Mouse (Mus musculus) kidney, adult 2 months (tissue): ENCODE results near the gene Krt82. TPM values are rescaled to one million over a fixed set of nuclear protein-coding genes. Genes with fewer than 3 reads are reported as not detected.

Experiments
- DNase-seq: peaks from one replicate; pipeline ENCODE4 v3.0.0; 2021
- H3K27ac ChIP-seq: fragments of 200-500 bp; 2 replicates; pipeline ENCODE4 v1.5.1; 2012; ENCODE audit warnings: low read depth, low read length, control low read depth, inconsistent platforms; ENCODE audit not compliant: insufficient read depth
- H3K27me3 ChIP-seq: fragments of 200-500 bp; replicated peaks from 2 replicates; pipeline ENCODE4 v1.6.1; 2012; ENCODE audit warnings: mild to moderate bottlenecking, moderate library complexity, low read length, inconsistent platforms; ENCODE audit not compliant: control insufficient read depth, insufficient read depth
- H3K36me3 ChIP-seq: fragments of 200-500 bp; 2 replicates; pipeline ENCODE4 v1.6.1; 2012; ENCODE audit warnings: mild to moderate bottlenecking, moderate library complexity, low read length, inconsistent platforms; ENCODE audit not compliant: control insufficient read depth, insufficient read depth
- H3K4me1 ChIP-seq: fragments of 200-500 bp; 2 replicates; pipeline ENCODE4 v1.6.1; 2011; ENCODE audit warnings: low read length; ENCODE audit not compliant: control insufficient read depth, insufficient read depth
- H3K4me3 ChIP-seq: fragments of 200-500 bp; 2 replicates; pipeline ENCODE4 v1.5.1; 2011; ENCODE audit warnings: mild to moderate bottlenecking, low read depth, low read length, control low read depth; ENCODE audit not compliant: insufficient read depth
- CTCF ChIP-seq: fragments of 200-500 bp; conservative IDR thresholded peaks from 2 replicates; pipeline ENCODE4 v1.5.1; 2011; ENCODE audit warnings: low read depth, mild to moderate bottlenecking, control low read depth, low read length, moderate library complexity, mixed read lengths; ENCODE audit not compliant: insufficient read depth, insufficient read length
- POLR2A ChIP-seq: fragments of 200-500 bp; IDR thresholded peaks from one replicate; pipeline ENCODE4 v1.6.1; 2011; ENCODE audit warnings: low read depth, low read length, control low read depth
- WGBS: fragments of 180-500 bp; shearing (Covaris S2); methylation state at CpG from one replicate; pipeline ENCODE4 v1.1.7; 2018; 5-methylcytosine and 5-hydroxymethylcytosine counted together
- polyA plus RNA-seq: library from polyadenylated mRNA; depleted of rRNA; stranded (reverse); fragments of >200 nt; gene quantifications from 2 replicates; pipeline ENCODE4 v1.2.3, GENCODE M21; 2012; rRNA removed

Krt82 gene
- polyA plus RNA-seq, 1 experiment = not detected

GRCm38 (mm10) chr15:101491431-101491830 lies 59.0 kb downstream of the Krt82 start, which contains the start of gene Krt83:
Gene Krt83, minus strand, starts transcription at chr15:101491512.
- H3K27ac ChIP-seq = no peak within 1 kb of the TSS
- H3K27me3 ChIP-seq = no peaks in the 10 kb centered on the region
- H3K4me1 ChIP-seq = no peaks in the 10 kb centered on the region
- H3K36me3 ChIP-seq = no peaks in the 10 kb centered on the region
- no peak for DNase-seq
- no peak for TF ChIP-seq POLR2A
- no peak for TF ChIP-seq CTCF
- no peak within 1 kb of the TSS for H3K4me3 ChIP-seq
- WGBS = 75% methylated on average over 6 of the region's 6 CpGs

Other genes starting within 250 kb of the Krt82 start
- 14.2 and 14.7 TPM in 2 replicates for gene Krt80, start 180.5 kb downstream of the Krt82 start, polyA plus RNA-seq
- gene Krt7, start 139.6 kb downstream of the Krt82 start, polyA plus RNA-seq = 50.9 and 57.3 TPM in 2 replicates
- not detected in 2 replicates for gene Krt87, start 111.9 kb downstream of the Krt82 start, polyA plus RNA-seq
- 0.18 TPM in 1 of 2 replicates, not detected in the other for gene Krt88, start 102.9 kb downstream of the Krt82 start, polyA plus RNA-seq
- not detected in 2 replicates for gene Krt81, start 86.9 kb downstream of the Krt82 start, polyA plus RNA-seq
- not detected in 2 replicates for gene Krt86, start 77.2 kb downstream of the Krt82 start, polyA plus RNA-seq
- gene Krt83, start 59.2 kb downstream of the Krt82 start, polyA plus RNA-seq = 0.08 TPM in 1 of 2 replicates, not detected in the other
- not detected in 2 replicates for gene Gm49425, start 33.4 kb downstream of the Krt82 start, polyA plus RNA-seq
- gene Krt84, start 17.8 kb downstream of the Krt82 start, polyA plus RNA-seq = not detected in 2 replicates
- not detected in 2 replicates for gene Krt90, start 12.3 kb upstream of the Krt82 start, polyA plus RNA-seq
- not detected in 2 replicates for gene Krt75, start 23.2 kb upstream of the Krt82 start, polyA plus RNA-seq
- not detected in 2 replicates for gene Gm5414, start 77.5 kb upstream of the Krt82 start, polyA plus RNA-seq
- gene Gm5478, start 96.7 kb upstream of the Krt82 start, polyA plus RNA-seq = not detected in 2 replicates
- gene Krt6b, start 129.6 kb upstream of the Krt82 start, polyA plus RNA-seq = not detected in 2 replicates
- gene Krt6a, start 143.6 kb upstream of the Krt82 start, polyA plus RNA-seq = not detected in 2 replicates
- 2.6 and 4.6 TPM in 2 replicates for gene Krt5, start 162.2 kb upstream of the Krt82 start, polyA plus RNA-seq
- gene Krt71, start 192.4 kb upstream of the Krt82 start, polyA plus RNA-seq = not detected in 2 replicates
- gene Krt72, start 235.8 kb upstream of the Krt82 start, polyA plus RNA-seq = not detected in 2 replicates